Mouse (Mus musculus): ENCODE measurements around the gene Ulk2. TPM values are rescaled to one million over a fixed set of nuclear protein-coding genes. Genes with fewer than 3 reads are reported as not detected.

Gene Ulk2
- 15.9 and 16.7 TPM in 2 replicates for polyA plus RNA-seq (2014; fragmentation: Nextera tagmentation; extraction: Ambion mirVana)

GRCm38 (mm10) chr11:61854988-61855411 lies at the start of gene Ulk2:
TSS of gene Ulk2 (minus strand) at chr11:61855073.
- Histone ChIP-seq H3K27ac (ENCODE audit: low read depth) (peak within 1 kb of the TSS; percentile 85), H3K36me3 (ENCODE audit: control insufficient read depth, insufficient read depth, low read length) (no peaks in the 10 kb centered on the region), H3K9ac (ENCODE audit: low read length) (peak within 1 kb of the TSS; percentile 68), H3K27me3 (replicated peaks; ENCODE audit: control insufficient read depth, insufficient read depth, low read length) (no peaks in the 10 kb centered on the region), H3K4me2 (ENCODE audit: low read length) (peak within 1 kb of the TSS; percentile 88), H3K4me1 (replicated peaks; ENCODE audit: control insufficient read depth, insufficient read depth, low read length) (no peaks in the 10 kb centered on the region), H3K9me3 (ENCODE audit: control insufficient read depth, low read length) (no peaks in the 10 kb centered on the region), H3K4me3 (ENCODE audit: low read depth, low read length) (peak within 1 kb of the TSS; percentile 87)
- peak; percentile 91 for ATAC-seq (replicated peaks; ENCODE audit: low FRiP score, low TSS enrichment, low read depth)
- WGBS, result under 1% methylated on average over 58 of the region's 58 CpGs
- peak; percentile 93 for DNase-seq (ENCODE audit: low spot score)

DNA sequence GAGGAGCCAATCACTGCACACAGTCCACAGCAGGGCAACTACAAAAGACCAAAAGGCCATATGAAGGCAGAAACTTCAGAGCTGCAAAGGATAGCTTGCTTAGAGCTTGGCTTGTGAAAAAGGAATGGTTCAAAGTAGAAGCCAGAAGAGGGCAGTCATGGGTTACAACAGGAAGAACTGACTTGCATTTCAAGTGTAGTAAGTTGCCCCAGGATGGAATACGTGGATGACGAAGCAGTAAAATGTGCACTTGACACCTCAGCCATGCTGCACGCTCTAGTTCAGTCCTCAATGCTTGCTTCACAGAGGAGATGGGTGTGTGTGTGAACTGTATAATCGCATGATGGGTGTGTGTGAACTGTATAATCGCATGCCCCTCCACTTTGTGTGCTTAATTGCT lies 27.3 kb upstream of the Ulk2 start:
- no peaks in the 10 kb centered on the region for H3K9me3 ChIP-seq (ENCODE audit: control insufficient read depth, low read length)
- no peaks in the 10 kb centered on the region for H3K27me3 ChIP-seq (replicated peaks; ENCODE audit: control insufficient read depth, insufficient read depth, low read length)
- H3K36me3 ChIP-seq (ENCODE audit: control insufficient read depth, insufficient read depth, low read length), result peaks cover 74% of the 10 kb centered on the region
- no peak overlapping the region for H3K4me3 ChIP-seq (ENCODE audit: low read depth, low read length)
- ATAC-seq (replicated peaks; ENCODE audit: low FRiP score, low TSS enrichment, low read depth), result no peak
- H3K4me1 ChIP-seq (replicated peaks; ENCODE audit: control insufficient read depth, insufficient read depth, low read length), result no peaks in the 10 kb centered on the region
- no peak overlapping the region for H3K4me2 ChIP-seq (ENCODE audit: low read length)
- no peak overlapping the region for H3K9ac ChIP-seq (ENCODE audit: low read length)
- WGBS, result 73% methylated on average over 5 of the region's 5 CpGs
- DNase-seq (ENCODE audit: low spot score), result no peak
- no peak overlapping the region for H3K27ac ChIP-seq (ENCODE audit: low read depth)

- Histone ChIP-seq H3K27me3 (replicated peaks; ENCODE audit: control insufficient read depth, insufficient read depth, low read length) (no peaks in the 10 kb centered on the region), H3K4me3 (ENCODE audit: low read depth, low read length) (no peak overlapping the region), H3K9ac (ENCODE audit: low read length) (no peak overlapping the region), H3K9me3 (ENCODE audit: control insufficient read depth, low read length) (no peaks in the 10 kb centered on the region), H3K36me3 (ENCODE audit: control insufficient read depth, insufficient read depth, low read length) (peaks cover 72% of the 10 kb centered on the region), H3K27ac (ENCODE audit: low read depth) (no peak overlapping the region), H3K4me1 (replicated peaks; ENCODE audit: control insufficient read depth, insufficient read depth, low read length) (no peaks in the 10 kb centered on the region), H3K4me2 (ENCODE audit: low read length) (no peak overlapping the region)
- no peak for ATAC-seq (replicated peaks; ENCODE audit: low FRiP score, low TSS enrichment, low read depth)
- no peak for DNase-seq (ENCODE audit: low spot score)
Observed at GRCm38 (mm10) chr11:61879921-61880320, 25.0 kb upstream of the Ulk2 start.

DNA sequence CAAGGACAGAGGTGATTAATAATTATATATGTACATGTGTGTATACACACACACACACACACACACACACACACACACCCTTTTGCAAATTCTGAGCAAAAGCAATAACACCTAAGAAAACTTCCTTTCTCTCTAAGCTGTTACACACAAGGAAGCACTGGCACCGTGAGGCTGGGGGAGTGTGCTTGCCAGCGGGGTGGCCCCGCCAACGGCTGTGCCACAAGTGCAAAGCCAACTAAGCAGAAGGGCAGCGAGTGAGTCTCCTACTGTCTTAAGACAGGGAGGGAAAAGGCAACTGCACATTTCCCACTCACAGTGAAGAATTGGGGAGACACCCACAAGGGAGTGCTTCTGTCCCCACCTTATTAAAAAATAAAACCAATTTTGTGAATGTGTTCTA lies 17.0 kb upstream of the Ulk2 start:
- DNase-seq (ENCODE audit: low spot score) (no peak), ATAC-seq (replicated peaks; ENCODE audit: low FRiP score, low TSS enrichment, low read depth) (no peak)
- Histone ChIP-seq H3K4me1 (replicated peaks; ENCODE audit: control insufficient read depth, insufficient read depth, low read length) (no peaks in the 10 kb centered on the region), H3K4me2 (ENCODE audit: low read length) (no peak overlapping the region), H3K27ac (ENCODE audit: low read depth) (no peak overlapping the region), H3K4me3 (ENCODE audit: low read depth, low read length) (no peak overlapping the region), H3K27me3 (replicated peaks; ENCODE audit: control insufficient read depth, insufficient read depth, low read length) (no peaks in the 10 kb centered on the region), H3K36me3 (ENCODE audit: control insufficient read depth, insufficient read depth, low read length) (peaks cover 83% of the 10 kb centered on the region), H3K9ac (ENCODE audit: low read length) (no peak overlapping the region), H3K9me3 (ENCODE audit: control insufficient read depth, low read length) (no peaks in the 10 kb centered on the region)
- WGBS, result 92% methylated on average over 5 of the region's 5 CpGs

- no peak for DNase-seq (ENCODE audit: low spot score)
- no peaks in the 10 kb centered on the region for H3K27me3 ChIP-seq (replicated peaks; ENCODE audit: control insufficient read depth, insufficient read depth, low read length)
Observed at GRCm38 (mm10) chr11:61866856-61867255, 12.0 kb upstream of the Ulk2 start.

GRCm38 (mm10) chr11:61861781-61862547 lies 7.1 kb upstream of the Ulk2 start:
- H3K27ac ChIP-seq (ENCODE audit: low read depth), result no peak overlapping the region
- H3K27me3 ChIP-seq (replicated peaks; ENCODE audit: control insufficient read depth, insufficient read depth, low read length), result no peaks in the 10 kb centered on the region
- ATAC-seq (replicated peaks; ENCODE audit: low FRiP score, low TSS enrichment, low read depth), result no peak
- H3K9ac ChIP-seq (ENCODE audit: low read length), result no peak overlapping the region
- H3K9me3 ChIP-seq (ENCODE audit: control insufficient read depth, low read length), result no peaks in the 10 kb centered on the region
- H3K4me3 ChIP-seq (ENCODE audit: low read depth, low read length), result no peak overlapping the region
- no peaks in the 10 kb centered on the region for H3K36me3 ChIP-seq (ENCODE audit: control insufficient read depth, insufficient read depth, low read length)
- 68% methylated on average over 6 of the region's 6 CpGs for WGBS
- no peaks in the 10 kb centered on the region for H3K4me1 ChIP-seq (replicated peaks; ENCODE audit: control insufficient read depth, insufficient read depth, low read length)
- no peak for DNase-seq (ENCODE audit: low spot score)
- no peak overlapping the region for H3K4me2 ChIP-seq (ENCODE audit: low read length)

More at GRCm38 (mm10) chr11:61866856-61867255, 12.0 kb upstream of the Ulk2 start:
- H3K9me3 ChIP-seq (ENCODE audit: control insufficient read depth, low read length), result no peaks in the 10 kb centered on the region
- H3K4me2 ChIP-seq (ENCODE audit: low read length), result no peak overlapping the region
- peaks cover 37% of the 10 kb centered on the region for H3K36me3 ChIP-seq (ENCODE audit: control insufficient read depth, insufficient read depth, low read length)
- H3K4me3 ChIP-seq (ENCODE audit: low read depth, low read length), result no peak overlapping the region
- H3K27ac ChIP-seq (ENCODE audit: low read depth), result no peak overlapping the region
- no peaks in the 10 kb centered on the region for H3K4me1 ChIP-seq (replicated peaks; ENCODE audit: control insufficient read depth, insufficient read depth, low read length)
- no peak overlapping the region for H3K9ac ChIP-seq (ENCODE audit: low read length)
- ATAC-seq (replicated peaks; ENCODE audit: low FRiP score, low TSS enrichment, low read depth), result no peak

DNA sequence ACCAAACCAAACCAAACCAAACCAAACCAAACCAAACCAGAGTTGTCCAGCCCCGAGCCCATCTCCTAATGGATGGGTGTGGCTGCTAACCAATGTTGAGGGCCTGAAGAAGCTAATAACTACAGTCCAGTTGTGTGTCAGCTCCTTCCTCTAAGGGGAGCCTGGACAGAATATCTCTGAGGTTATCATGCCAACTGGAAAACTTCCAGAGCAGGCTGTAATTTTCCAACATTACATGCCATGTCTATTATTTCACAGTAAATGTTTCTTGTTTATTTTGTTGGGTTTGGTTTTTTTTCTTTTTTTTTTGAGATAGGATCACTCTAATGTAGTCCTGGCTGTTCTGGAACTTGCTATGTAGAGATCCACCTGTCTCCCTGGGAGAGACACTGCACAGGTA lies 4.4 kb upstream of the Ulk2 start:
- H3K9ac ChIP-seq (ENCODE audit: low read length), result no peak overlapping the region
- no peak overlapping the region for H3K4me3 ChIP-seq (ENCODE audit: low read depth, low read length)
- ATAC-seq (replicated peaks; ENCODE audit: low FRiP score, low TSS enrichment, low read depth) (no peak), DNase-seq (ENCODE audit: low spot score) (no peak)
- no peaks in the 10 kb centered on the region for H3K9me3 ChIP-seq (ENCODE audit: control insufficient read depth, low read length)
- no peaks in the 10 kb centered on the region for H3K36me3 ChIP-seq (ENCODE audit: control insufficient read depth, insufficient read depth, low read length)
- H3K27me3 ChIP-seq (replicated peaks; ENCODE audit: control insufficient read depth, insufficient read depth, low read length), result no peaks in the 10 kb centered on the region
- no peak overlapping the region for H3K4me2 ChIP-seq (ENCODE audit: low read length)
- H3K4me1 ChIP-seq (replicated peaks; ENCODE audit: control insufficient read depth, insufficient read depth, low read length), result no peaks in the 10 kb centered on the region
- H3K27ac ChIP-seq (ENCODE audit: low read depth), result no peak overlapping the region
- WGBS, result 78% methylated on average over 1 of the region's 1 CpGs

GRCm38 (mm10) chr11:61855539-61855938 lies 666 bp upstream of the Ulk2 start:
- Histone ChIP-seq H3K27ac (ENCODE audit: low read depth) (no peak overlapping the region), H3K9ac (ENCODE audit: low read length) (peak overlapping the region; percentile 68), H3K4me2 (ENCODE audit: low read length) (peak overlapping the region; percentile 88), H3K4me3 (ENCODE audit: low read depth, low read length) (peak overlapping the region; percentile 87), H3K36me3 (ENCODE audit: control insufficient read depth, insufficient read depth, low read length) (no peaks in the 10 kb centered on the region), H3K9me3 (ENCODE audit: control insufficient read depth, low read length) (no peaks in the 10 kb centered on the region), H3K27me3 (replicated peaks; ENCODE audit: control insufficient read depth, insufficient read depth, low read length) (no peaks in the 10 kb centered on the region), H3K4me1 (replicated peaks; ENCODE audit: control insufficient read depth, insufficient read depth, low read length) (no peaks in the 10 kb centered on the region)
- DNase-seq (ENCODE audit: low spot score), result no peak
- ATAC-seq (replicated peaks; ENCODE audit: low FRiP score, low TSS enrichment, low read depth), result no peak
- WGBS, result 41% methylated on average over 6 of the region's 6 CpGs

All from intestine, embryonic 14.5 days (tissue).